Mouse (Mus musculus) left cerebral cortex, adult 11 months (tissue): ENCODE results near the gene Rcsd1.

Source experiments
- DNase-seq: peaks from one replicate; pipeline ENCODE4 v3.0.0; 2022; ENCODE audit warnings: low spot score

Gene Rcsd1

DNA sequence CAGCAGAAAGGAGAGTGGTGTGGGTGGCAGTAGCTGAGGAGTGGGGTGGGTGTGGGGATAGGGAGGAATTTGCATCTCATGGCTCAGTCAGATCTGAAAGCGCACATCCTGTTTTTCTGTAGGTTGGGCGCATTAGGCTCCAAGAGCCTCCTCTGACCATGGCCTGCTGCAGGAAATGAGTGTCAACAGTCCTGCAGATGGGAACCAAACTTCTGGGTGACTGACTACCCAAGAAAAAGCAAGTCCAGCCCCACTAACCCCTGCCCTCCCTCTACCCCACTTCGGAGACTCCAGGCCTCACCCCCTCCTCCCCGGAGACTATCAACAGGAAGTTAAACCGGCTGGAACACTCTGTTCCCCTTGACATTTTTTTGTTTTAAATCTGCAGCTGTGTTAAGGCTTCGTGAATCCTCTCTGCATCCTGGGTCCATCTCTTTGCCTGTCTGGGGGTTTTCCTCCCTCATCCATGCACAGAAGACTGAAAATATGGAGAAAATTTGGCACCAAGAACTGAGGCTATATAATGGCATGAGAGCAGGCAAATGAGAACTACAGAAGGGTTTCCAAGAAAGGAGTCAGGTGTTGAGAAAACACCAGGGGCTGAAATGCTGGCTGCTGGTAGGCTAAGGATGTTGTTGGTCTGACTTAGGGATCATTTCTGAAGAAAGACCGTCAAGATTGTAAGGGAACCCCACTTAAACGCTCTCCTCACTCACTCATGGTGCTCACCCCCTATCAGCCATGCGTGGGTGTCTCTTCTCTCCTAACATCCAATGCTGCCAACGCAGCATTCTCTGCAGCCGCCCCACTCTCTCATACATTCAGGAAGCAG, 8.4 kb upstream of the Rcsd1 start:
- no peak for DNase-seq

DNA sequence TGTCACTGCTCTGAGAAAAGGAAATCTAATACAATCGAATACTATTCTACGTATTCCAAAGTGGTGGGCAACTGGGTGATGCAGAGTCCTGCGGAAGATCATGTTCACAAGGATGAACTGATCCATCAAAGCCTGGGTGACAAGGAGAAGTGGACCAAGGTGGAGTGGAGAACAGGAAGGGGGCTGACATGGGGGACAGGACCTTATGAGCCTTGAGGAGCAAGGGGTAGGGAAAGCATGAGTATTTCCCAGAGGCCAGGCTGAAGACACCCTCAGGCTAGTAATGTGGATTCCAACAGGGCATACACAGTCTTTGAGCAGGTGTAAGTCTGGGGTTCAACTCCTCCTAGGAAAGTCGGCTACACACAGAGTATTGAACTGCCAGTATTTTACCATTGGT, 6.9 kb upstream of the Rcsd1 start:
- no peak for DNase-seq

DNA sequence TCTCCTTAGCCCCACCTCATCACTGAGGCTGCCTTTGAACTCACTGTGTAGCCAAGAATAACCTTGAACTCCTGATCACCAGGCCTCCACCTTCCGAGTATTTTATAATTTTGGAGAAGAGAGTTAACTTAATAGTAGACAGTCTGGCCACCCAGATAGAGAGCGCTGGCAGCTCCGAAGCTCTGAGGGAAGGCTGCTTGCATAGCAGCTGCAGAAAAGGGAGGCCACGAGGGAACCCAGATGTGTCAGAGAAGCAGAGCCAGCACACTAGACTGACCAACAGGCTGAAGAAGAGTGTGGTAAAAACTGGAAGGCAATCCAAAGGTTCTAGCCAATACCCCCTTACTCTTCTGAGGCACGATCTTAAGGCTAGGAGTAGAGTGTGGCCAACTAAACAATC, 4.2 kb upstream of the Rcsd1 start:
- DNase-seq, result no peak

DNA sequence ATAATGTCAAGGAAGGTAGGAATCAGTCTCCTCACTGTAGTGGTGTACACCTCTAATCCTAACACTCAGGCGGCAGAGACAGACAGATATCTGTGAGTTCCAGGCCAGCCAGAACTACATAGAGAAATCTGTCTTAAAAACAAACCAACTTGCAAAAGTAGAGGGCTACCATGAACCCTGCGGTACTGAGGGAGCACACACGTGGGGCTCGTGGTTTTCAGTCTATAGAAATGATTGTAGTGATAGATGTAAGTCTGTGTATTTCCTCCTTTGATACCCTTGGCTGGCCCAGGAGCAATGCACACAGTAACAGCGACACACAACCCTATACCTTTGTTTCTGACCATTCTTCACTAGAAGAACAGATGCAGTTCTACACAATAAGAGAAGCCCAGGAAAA, 2.4 kb upstream of the Rcsd1 start:
- no peak for DNase-seq

DNA sequence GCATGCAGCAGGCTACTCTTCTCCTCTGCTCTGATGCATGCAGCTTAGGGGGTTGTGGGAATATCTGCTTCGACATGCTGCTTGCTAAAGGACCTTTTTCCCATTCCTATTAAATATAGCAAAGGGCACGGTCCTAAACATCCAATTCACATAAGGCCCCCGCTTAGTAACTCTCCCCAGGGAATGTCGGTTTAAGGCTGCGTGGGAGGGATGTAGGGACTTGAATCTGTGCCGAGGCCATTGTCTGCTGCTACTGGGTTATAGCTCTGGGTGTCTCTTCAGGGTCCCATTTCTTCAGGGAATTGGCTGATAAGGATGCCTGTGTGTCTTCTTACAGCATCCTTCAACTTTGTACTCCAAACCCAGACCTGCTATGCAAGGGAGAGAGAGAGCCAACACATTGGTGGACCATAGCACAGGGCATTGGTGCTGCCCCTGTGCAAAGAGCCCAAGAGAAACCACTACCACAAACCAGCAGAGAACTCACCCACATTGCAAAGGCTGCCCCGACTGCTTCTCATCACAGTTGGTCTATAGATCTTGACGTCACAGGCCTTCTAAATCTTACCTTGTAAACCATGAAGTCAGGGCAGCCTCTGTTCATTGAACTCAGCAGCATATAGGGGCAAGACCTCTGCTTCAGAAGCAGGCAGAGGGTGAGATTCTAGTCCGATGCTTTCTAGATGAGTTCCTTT, 724 bp downstream of the Rcsd1 start:
- DNase-seq, result no peak

DNA sequence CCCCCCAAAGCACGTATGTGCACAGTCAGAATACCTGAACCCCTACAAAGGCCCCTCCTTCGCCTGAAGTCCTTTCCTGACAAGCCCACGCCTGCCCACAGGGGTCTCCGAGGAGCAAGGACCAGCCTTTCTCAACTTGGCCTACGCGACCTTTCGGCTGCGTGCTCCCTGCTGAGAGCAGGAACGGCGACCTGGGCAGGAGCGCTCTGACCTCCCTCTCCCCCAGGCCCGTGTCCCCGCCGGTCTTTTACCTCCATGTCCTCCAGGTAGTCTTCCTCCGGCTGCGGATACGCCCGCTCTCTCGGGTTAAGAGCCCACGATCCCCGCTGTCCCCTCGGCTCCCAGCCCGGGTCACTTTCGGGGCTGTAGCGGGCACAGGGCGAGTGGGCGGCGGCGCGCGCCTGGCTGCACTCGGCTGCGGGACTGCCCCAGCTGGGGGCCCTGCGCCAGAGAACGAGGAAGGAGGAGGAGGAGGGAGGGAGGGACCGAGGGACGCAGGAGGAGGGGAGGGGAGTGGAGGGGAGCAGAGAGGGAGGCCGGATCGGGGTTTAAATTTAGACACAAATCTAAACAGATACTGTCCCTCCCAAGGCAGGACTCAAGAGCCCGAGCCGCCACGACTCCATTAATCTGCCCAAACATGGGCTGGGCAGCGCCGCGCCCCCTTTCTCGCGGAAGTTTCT, 1.8 kb downstream of the Rcsd1 start:
- no peak for DNase-seq

DNA sequence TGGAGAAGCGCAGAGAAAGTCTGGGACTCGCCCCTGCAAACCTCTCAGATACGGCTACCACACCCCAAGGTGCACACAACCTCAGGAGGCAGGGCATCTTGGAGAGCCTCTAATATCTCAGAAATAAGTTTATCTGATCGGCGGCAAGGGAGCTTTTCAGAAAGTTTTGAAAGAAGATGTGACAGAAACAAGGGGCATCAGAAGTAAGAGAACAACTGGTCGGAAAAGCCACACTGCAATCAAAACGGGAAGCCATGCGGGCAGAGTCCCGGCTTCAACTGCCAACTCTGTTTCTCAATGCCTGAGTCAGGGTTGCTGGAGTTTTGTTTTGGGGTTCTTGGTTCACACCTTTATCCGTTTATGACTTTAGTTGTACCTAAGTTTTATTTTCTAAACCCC, 2.3 kb downstream of the Rcsd1 start:
- DNase-seq, result no peak

DNA sequence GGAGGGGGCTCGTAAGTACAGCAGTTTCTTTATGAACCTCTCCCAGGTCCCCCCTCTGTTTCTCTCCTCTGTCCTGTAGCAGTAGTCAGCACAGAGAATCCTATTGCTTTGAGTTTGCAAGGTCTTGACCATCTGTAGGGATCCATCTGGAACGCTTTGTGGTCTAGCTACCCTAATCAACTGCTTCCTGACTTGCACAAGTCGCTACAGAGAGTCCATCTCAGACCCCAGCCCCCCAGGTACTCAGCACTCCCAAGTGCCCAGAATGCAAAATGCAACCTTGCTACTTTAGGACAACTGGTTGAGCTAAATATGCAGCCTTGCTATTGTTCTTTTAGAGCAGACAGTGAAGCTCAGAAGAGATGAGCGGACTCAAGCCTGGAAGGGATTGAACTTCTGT, 3.1 kb downstream of the Rcsd1 start:
- DNase-seq, result no peak

DNA sequence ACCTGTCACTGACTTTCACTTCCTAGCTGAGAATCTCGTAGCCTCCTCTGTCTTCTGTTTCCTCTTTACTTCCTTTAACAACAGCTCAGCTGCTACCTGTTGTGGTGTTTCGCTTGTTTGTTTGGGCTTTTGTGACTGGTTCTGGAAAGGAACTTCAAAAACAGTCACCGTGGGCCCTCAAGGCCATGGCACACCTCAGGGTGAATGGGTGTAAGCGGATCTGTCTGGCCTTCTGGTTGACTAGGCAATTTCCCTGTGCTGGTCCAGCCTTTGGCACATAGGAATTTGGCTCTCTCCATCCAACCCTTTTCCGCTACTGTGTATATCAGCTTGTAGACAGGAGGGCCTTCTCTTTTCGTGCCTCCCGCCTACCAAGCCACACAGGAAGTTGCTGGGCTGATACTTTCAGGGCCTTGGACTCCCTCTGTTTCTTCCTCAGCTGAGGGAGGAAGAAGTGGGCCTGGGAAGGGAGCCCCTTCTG, 3.6 kb downstream of the Rcsd1 start:
- no peak for DNase-seq

DNA sequence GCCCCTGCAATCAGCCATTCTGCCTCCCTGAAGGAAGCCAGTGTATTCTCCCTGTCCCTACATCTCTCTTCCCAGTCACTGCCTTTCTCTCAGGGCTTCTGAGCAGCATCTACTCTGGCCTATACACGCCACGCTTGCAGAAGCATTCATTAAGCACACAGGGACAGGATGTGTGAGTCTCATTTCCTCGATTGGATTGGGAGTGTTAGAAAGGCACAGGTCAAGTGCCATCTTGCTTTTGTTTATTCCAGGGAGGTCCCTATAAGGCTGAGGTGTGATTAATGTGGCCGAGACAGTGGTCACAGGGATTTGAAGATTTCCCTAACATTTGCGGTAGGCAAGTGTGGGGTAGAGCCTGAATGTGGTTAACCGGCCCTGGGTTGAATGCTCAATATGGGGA, 4.2 kb downstream of the Rcsd1 start:
- no peak for DNase-seq

DNA sequence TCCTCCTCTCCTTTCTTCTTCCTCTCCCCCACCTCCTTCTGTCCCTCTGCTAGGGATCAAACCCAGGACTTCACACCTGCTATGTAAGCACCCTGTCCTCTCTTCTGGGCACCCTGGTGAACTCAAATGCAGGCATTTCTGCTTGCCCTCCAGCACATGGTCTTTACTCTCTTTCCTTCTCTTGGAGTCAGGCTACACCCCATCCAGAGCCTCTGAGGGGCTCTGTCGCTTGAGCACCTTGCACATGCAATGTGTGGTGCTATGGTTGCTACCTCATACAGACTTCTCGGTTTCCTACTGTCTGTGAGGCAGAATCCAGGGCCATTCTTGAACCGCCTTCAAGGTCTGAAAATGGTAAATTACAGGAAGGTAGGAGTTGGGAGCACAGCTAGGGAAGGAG, 4.7 kb downstream of the Rcsd1 start:
- DNase-seq, result no peak

DNA sequence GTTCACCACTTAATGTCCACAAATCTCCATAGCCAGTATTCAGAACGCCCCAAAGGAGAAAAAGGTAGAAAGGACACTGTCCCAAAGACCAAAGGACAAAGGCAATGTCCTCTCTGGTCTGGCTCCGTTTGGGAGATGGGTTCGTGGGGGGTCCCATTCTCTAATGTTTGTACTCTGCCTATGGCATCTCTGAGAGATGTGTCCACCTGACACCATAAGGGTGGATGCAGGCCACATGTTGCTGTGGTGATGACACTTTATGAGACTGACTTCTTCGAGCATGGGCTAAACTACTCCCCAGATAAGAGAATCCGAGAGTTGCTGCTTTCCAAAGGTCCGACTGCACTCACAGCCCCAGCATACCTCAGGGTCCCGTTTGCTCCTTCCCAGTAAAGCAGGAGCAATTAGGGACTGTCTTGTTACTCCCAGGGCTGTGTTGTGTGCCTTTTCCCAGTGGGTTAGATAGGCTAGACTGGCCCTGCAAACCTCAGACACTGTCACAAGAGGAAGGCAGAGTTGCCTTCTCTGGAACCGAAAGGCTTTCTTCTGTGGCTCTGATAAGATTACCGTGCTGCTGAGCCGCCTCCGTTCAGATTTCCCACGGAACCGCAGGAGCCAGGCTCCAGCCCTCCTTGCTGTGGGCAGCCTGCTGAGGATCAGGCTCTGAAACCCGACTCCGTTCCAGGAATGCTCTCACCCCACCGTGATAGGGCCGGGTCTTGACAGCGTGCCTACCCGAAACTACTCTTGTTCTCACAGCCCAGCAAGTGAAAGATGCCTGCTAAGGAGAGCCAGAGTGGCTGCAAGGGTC, 7.1 kb downstream of the Rcsd1 start:
- no peak for DNase-seq

DNA sequence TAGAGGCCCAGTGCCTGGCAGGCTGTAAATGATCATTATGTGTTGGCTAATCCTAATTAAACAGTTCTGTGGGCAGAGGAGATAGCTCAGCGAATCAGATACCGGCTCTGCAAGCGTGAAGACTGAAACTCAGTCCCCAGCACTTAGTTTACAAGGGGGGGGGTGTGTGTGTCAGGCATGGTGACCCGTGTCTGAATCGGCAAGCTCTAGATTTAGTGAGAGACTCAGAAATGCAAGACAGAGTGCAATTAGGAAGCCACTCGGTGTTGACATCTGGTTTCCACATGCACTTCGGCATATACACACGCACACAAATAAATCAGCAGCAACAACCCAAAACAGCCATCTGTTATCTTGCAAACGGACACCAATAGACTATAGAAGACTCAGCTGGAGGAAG, 8.0 kb downstream of the Rcsd1 start:
- DNase-seq, result no peak

DNA sequence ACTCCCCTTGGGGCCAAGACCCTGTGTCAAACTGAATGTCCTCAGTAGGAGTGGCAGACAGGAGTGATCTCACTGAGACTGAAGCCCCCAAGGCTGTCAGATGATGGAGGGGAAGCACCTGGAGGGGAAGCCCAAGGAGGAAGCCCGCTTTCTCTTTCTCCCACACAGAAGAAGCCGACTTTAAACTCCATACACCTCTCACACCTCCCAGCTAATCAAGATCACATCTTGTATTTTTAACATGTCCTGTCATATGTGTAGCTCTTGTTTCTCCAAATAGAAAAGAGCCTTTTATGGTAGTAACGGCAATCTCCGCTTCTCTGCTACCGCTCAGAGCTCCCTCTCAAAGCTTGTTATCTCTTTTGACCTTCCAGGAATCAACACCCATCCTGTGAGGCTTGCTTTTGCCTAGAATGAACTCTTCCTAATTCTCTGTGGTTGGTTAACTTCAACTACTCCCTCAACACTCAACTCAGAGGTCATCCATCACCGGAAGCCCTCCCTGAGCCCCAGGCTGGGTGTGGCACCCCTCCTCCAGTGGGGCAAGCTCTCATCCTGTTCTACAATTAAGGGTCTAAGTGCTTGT, 8.5 kb downstream of the Rcsd1 start:
- no peak for DNase-seq

DNA sequence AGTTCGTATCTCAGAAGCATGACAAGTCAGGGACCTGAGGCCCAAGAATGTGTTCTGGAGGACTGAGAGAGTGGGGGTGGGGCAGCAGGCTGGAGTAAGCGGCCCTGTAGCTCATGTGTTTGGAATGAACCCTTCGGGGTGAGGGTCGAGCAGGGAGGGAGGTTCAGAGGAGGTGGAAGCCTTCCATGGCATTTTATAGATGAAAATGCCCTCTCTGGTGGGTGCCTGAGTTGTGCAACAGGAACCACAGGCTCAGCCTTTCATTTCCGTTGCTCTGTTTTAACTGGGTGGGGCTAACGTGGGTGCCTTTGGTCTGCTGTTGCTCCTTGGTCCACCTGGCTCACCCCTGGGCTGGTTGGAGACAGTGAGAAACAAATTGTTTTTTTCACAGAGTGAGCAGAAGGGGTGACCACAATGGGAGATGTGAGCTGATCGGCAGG, 9.2 kb downstream of the Rcsd1 start:
- DNase-seq, result no peak

DNA sequence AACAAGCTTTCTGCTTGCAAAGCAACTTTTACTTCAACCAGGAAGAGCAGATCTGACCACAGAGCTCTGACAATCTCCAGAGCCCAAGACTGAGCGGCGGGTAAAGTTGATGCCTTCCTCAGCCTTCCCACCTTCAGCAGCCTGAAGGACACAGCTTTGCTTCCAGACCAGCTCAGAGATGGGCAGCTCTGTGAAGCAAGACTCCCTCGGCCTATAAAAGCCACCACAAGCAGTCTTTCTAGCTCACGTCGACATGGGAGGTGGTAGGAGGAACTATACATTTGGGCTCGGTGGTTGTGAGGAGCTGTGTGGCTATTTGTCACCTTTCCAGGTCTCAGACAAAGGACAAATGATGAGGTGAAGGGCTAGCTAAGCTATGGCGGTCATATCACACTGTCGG, 11.9 kb downstream of the Rcsd1 start:
- no peak for DNase-seq

DNA sequence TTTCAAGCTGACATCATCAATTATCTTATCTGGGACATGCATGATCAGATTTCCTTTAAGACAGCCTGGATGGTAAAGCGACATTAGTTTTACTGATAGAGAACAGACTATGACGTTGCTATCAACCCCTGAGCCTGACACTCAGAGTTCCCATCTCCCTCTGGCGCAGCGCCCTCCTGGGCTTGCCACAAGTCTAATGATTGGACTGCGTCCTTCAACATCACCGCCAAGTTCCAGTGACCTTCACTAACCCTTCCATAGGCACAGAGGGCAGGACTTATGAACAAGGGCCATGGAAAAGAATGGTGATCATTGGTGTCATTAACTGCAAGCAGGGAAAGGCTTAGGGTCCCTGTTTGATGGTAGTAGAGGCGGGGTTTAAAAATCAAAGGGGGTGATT, 12.7 kb downstream of the Rcsd1 start:
- DNase-seq, result no peak

DNA sequence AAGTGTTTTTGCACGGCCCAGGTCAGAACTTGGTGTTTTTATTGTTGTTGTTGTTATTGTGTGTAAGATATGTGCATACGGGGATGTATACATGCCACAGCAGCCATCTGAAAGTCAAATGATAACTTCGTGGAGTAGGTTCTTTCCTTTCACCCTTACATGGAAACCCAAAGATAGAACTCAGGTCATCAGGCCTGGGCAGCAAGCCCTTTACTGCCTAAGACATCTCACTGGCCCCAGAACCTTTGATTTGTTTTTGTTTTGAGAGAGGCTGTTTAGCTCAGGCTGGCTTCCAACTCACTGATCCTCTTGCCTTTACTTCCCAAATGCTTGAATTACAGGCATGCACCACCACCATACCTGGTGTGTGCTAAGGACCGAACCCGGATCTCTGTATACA, 13.5 kb downstream of the Rcsd1 start:
- no peak for DNase-seq

DNA sequence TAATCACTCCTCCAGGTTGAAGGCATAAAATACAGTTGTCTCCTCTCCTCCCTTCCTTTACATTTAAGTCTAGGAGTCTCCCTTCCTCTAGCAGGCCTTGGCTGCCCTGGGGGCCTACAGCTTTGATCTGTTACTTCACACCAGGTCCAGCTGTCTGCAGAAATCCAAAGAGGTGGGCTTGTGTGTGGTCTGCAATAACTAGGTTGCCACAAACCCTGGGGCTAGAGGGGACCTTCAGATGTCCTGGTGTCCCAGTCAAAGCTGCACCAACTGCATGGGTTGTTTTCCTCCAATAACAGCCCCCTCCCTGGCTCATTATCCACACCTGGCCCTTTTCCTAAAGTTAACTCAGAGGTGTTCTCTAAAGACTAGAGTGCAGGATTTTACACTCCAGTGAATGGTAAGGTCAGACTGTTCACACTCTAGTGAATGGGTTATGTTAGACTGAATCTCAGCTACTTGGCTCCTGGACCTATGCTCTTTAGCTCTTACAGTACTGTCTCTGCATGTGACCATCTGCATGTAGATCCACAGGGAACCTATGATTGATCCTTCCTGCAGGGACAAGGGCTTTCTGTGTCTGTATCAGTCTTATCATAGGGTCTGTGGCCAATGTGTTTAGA, 14.1 kb downstream of the Rcsd1 start:
- DNase-seq, result no peak

DNA sequence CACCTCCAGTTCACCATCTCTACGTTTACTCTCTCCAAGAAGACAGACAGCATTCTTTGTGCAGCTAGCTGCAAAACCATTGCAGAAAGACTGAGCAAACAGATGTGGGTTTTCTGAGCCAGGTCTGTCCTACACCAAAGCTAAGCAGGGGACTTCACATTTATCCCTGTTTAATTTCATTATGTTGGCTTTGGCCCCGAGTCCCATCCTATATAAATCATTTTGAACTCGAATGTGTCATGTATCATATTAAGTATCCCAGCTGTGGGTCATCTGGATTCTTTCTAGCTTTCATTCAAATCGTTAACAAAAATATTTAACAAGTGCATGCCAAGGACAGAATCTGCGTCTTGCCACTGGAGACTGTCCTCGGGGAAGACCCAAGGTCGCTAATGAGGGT, 15.7 kb downstream of the Rcsd1 start:
- no peak for DNase-seq

DNA sequence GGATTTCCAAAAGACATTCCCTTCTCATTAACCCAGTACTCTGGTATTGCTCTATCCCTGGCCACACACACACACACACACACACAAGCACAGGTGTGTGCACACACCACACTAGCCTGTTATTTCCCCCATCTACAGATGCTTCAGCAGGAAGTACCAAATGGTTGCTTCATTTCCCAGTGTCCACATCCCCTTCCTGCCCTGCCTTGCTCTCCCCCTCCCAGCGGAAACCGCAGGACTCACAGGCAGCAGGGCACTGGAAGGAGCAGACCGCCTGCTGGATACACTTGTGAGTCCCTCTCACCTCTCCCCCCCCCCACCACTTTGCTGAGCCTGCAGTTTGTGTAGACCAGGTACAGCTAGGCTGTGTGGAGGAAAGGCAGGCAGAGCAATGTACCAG, 18.0 kb downstream of the Rcsd1 start:
- no peak for DNase-seq
